Mouse (Mus musculus) gonadal fat pad, adult 2 months (tissue): ENCODE results near the gene Ube2d1. TPM values are rescaled to one million over a fixed set of nuclear protein-coding genes. Genes with fewer than 3 reads are reported as not detected.

Experiments
- DNase-seq: peaks from one replicate; pipeline ENCODE4 v3.0.0-alpha.2; 2012; ENCODE audit warnings: low read depth
- polyA plus RNA-seq: library from polyadenylated mRNA; depleted of rRNA; stranded (reverse); fragments of >200 nt; gene quantifications from 2 replicates; pipeline ENCODE4 v1.2.3, GENCODE M21; 2012; rRNA removed

Ube2d1 gene
- polyA plus RNA-seq, result 21.5 and 22.6 TPM in 2 replicates

- no peak for DNase-seq
Measured at GRCm38 (mm10) chr10:71285126-71285580, at the start of gene Ube2d1. Gene Ube2d1, minus strand, starts transcription at chr10:71285262.

- no peak for DNase-seq
Measured at GRCm38 (mm10) chr10:71332859-71333258, 47.8 kb upstream of the Ube2d1 start.

GRCm38 (mm10) chr10:71332376-71332775, 47.3 kb upstream of the Ube2d1 start:
- no peak for DNase-seq

DNA sequence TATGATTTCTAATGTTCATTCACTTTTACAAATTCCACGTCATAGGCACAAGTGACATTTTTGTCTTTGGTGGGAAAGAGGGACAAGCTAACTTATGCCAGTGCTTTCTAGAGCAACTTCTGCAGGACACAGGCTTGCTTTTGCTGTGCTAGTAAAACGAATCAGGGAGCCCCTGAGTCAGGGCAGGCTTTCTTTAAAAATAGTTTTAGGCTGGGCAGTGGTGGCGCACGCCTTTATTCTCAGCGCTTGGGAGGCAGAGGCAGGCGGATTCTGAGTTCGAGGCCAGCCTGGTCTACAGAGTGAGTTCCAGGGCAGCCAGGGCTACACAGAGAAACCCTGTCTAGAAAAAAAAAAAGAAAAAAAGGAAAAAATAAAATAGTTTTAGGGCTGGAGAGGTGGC, 46.8 kb upstream of the Ube2d1 start:
- no peak for DNase-seq

GRCm38 (mm10) chr10:71330070-71330469, 45.0 kb upstream of the Ube2d1 start:
- no peak for DNase-seq

GRCm38 (mm10) chr10:71329295-71329694, 44.2 kb upstream of the Ube2d1 start:
- no peak for DNase-seq

GRCm38 (mm10) chr10:71328870-71329269, 43.8 kb upstream of the Ube2d1 start:
- DNase-seq, result no peak

GRCm38 (mm10) chr10:71328382-71328781, 43.3 kb upstream of the Ube2d1 start:
- DNase-seq, result no peak

- no peak for DNase-seq
Measured at GRCm38 (mm10) chr10:71327386-71327785, 42.3 kb upstream of the Ube2d1 start.

- no peak for DNase-seq
Measured at GRCm38 (mm10) chr10:71326789-71327188, 41.7 kb upstream of the Ube2d1 start.

GRCm38 (mm10) chr10:71326123-71326522, 41.1 kb upstream of the Ube2d1 start:
- no peak for DNase-seq

- no peak for DNase-seq
Measured at GRCm38 (mm10) chr10:71323669-71324068, 38.6 kb upstream of the Ube2d1 start.

DNA sequence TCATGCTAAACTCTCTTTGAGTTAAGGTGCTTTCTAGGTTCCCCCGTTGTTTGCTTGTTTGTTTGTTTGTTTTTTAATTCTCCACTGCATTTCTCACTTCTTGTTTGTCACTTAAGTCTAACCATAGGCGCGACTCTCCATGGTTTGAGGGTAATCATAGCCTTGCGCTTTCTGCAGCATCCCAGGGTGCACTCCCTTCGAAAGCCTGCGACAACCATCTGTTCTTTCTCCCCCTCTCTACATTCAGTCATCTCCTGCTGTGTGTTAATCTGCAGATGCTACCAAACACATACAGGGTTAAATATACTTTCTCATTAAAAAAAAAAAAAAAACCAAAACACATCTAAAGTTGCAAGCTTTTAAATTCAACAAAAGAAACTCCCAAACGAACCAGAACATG, 31.4 kb upstream of the Ube2d1 start:
- DNase-seq, result no peak

DNA sequence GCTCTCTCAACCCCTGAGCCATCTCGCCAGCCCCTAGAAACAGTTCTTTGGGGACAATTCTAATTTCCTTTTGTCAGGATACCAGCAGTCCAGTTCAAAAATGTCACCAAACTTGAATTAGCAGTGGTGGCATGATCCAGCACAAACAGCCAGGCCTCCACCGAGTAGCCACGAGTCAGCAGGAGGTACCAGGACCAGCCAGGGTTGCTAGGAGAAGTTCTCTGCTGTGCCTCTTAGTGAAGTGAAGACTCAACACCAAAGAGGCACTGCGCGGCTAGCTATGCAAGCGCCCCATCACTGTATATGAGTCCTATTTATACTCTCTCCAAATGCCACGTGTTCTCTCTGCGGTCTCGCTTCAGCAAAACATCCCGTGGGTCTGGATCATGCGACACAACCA, 31.0 kb upstream of the Ube2d1 start:
- DNase-seq, result no peak

DNA sequence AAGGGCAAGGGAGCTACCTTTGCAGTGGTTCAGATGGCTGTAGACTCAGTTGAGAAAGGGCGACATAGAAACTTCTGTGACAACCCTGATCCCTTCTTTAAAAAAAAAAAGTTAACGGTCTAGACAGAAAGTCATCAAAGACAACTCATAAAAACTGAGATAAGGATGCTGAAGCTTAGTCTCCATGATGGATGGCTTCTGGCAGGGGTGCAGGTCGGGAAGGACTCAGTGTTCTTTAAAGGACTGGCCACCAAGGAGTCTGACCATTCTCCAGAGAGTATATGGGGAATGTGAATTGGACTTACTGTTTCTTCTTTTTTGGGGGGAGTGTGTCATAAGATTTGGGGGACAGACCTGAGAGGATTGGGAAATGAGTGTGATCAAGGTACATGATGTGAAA, 29.5 kb upstream of the Ube2d1 start:
- no peak for DNase-seq

GRCm38 (mm10) chr10:71310288-71310687, 25.2 kb upstream of the Ube2d1 start:
- DNase-seq, result no peak

GRCm38 (mm10) chr10:71308199-71308598, 23.1 kb upstream of the Ube2d1 start:
- DNase-seq, result no peak

DNA sequence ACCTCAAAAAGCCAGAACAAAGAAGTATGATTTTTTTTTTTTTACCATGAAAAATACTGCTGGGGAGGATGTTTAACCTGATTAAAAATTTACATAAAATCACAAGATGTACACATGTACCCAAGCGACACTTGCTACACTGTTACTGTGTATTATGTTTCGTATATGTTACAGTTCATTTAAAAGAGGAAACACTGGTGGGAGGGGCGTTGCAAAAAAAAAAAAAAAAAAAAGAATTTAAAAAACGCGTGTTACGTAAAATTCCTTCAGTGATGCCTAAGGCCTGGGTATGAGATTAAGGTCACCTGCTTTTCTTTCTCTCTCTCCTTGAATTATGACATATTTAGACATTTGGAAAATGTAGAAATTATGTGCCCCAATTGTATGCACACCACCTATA, 21.7 kb upstream of the Ube2d1 start:
- DNase-seq, result no peak

GRCm38 (mm10) chr10:71306190-71306589, 21.1 kb upstream of the Ube2d1 start:
- no peak for DNase-seq

GRCm38 (mm10) chr10:71302490-71302889, 17.4 kb upstream of the Ube2d1 start:
- no peak for DNase-seq

GRCm38 (mm10) chr10:71300161-71300560, 15.1 kb upstream of the Ube2d1 start:
- DNase-seq, result no peak

- no peak for DNase-seq
Measured at GRCm38 (mm10) chr10:71293245-71293644, 8.2 kb upstream of the Ube2d1 start.

DNA sequence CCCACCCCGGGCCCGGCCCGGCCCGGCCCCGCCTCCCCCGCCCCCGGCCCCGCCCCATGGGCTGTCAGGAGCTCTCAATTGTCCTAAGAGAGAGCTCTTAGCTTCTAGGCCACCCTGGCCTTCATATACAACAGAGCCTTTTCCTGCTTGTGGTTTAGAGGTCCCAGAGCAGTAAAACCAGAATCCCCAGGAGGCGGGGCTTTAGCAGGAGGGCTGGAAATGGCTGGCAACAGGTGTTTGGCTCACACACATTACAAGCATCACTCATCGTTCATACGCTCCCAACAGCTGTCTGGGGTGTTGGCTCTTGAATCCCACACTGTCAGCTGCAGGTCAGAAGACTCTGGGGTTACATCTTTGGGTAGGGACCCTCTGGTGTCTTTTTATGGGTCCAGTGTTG, 7.2 kb upstream of the Ube2d1 start:
- no peak for DNase-seq

GRCm38 (mm10) chr10:71291801-71292200, 6.7 kb upstream of the Ube2d1 start:
- DNase-seq, result no peak
